Mouse (Mus musculus): ENCODE measurements around the gene Lpin2. TPM values are rescaled to one million over a fixed set of nuclear protein-coding genes. Genes with fewer than 3 reads are reported as not detected.

Gene Lpin2
- polyA plus RNA-seq, 2 experiments = 28.6 to 31.1 TPM

DNA sequence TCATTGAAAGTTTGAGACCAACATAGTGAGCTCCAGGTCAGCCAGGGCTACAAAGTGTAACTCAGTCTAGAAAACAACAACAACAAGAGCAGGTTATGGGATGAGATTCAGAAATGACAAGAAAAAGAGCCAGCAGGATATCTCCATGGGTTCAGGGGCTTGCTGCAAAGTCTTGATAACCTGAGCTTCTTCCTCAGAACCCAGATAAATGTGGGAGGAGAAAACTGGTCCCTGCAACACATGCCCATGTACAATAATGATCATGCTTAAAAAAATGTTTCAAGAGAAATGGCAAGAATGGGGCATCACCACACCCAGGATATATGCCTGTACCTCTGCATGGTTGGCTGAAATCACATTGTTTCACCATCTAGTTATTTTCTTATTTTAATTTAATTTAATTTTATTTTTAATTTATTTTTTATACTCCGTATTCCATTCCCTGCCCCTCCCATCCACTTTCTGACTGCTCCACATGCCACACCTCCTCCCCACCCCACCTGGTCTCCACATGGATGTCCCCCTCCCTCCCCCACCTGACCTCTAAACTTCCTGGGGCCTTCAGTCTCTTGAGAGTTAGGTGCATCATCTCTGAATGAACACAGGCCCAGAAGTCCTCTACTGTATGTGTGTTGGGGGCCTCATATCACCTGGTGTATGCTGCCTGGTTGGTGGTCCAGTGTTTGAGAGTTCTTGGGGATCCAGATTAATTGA is 37.0 kb upstream of the Lpin2 start:
- Histone ChIP-seq H3K9me3 (ENCODE audit: control insufficient read depth, low read length) (no peaks in the 10 kb centered on the region), H3K4me3 (ENCODE audit: insufficient read depth in 1 of 2, low read depth in 2 of 2, low read length in 2 of 2) (no peak overlapping the region), H3K27ac (peak overlapping the region; percentile 54), H3K36me3 (replicated peaks; ENCODE audit: control insufficient read depth, insufficient read depth, low read depth) (no peaks in the 10 kb centered on the region), H3K27me3 (ENCODE audit: control insufficient read depth, insufficient read depth, low read length) (no peaks in the 10 kb centered on the region), H3K4me1 (replicated peaks; ENCODE audit: control insufficient read depth in 2 of 2, insufficient read depth in 2 of 2, low read length in 1 of 2) (peaks cover 10 to 27% of the 10 kb centered on the region in 2 experiments), H3K4me2 (ENCODE audit: low read depth) (peak overlapping the region; percentile 37), H3K9ac (replicated peaks) (0 out of 2 replicates have a peak overlapping the region, but pooled peaks have one; percentile 28)
- peak; percentile 88 for TF ChIP-seq EP300 (IDR thresholded peaks at IDR 0.05; ENCODE audit: low read depth)
- no peak for TF ChIP-seq CTCF (IDR thresholded peaks at IDR 0.05; ENCODE audit: low read depth)
- DNase-seq (ENCODE audit: low read depth in 3 of 3, low spot score in 3 of 3) = peak; percentile 67 to 71 (median 68)
- WGBS (ENCODE audit: insufficient replicate concordance) = 56% methylated on average over 1 of the region's 1 CpGs
- peak; percentile 91 for ATAC-seq (ENCODE audit: insufficient read depth)

DNA sequence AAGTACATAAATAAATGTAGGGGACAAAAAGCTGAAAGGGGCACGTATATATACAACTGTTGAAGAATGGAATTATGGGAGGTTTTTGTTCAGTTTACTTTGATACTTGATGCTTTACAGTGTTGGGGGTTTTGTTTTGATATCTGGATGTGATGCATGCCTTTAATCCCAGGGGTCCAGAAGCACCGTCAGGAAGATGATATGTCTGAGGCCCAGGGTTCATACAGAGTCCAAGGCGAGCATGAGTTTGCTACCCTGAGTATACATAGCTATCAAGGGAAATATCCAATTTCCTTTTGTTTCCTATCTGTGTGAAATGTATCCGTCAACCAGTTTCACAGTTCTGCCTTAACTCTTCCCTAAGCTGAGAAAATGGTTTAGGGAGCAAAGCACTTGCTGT is 29.0 kb upstream of the Lpin2 start:
- no peak overlapping the region for H3K27ac ChIP-seq
- H3K4me2 ChIP-seq (ENCODE audit: low read depth) = no peak overlapping the region
- H3K4me1 ChIP-seq (replicated peaks; ENCODE audit: control insufficient read depth in 2 of 2, insufficient read depth in 2 of 2, low read length in 1 of 2) = 0 out of 4 replicates have a peak, but pooled peaks cover 0 to 2% of the 10 kb centered on the region in 2 experiments
- no peak for ATAC-seq (ENCODE audit: insufficient read depth)
- no peak overlapping the region for H3K9ac ChIP-seq (replicated peaks)
- H3K9me3 ChIP-seq (ENCODE audit: control insufficient read depth, low read length) = no peaks in the 10 kb centered on the region
- 53% methylated on average over 4 of the region's 4 CpGs for WGBS (ENCODE audit: insufficient replicate concordance)
- no peaks in the 10 kb centered on the region for H3K27me3 ChIP-seq (ENCODE audit: control insufficient read depth, insufficient read depth, low read length)
- no peaks in the 10 kb centered on the region for H3K36me3 ChIP-seq (replicated peaks; ENCODE audit: control insufficient read depth, insufficient read depth, low read depth)
- no peak overlapping the region for H3K4me3 ChIP-seq (ENCODE audit: insufficient read depth in 1 of 2, low read depth in 2 of 2, low read length in 2 of 2)
- no peak for DNase-seq (ENCODE audit: low read depth in 3 of 3, low spot score in 3 of 3)
- no peak for TF ChIP-seq CTCF (IDR thresholded peaks at IDR 0.05; ENCODE audit: low read depth)
- TF ChIP-seq EP300 (IDR thresholded peaks at IDR 0.05; ENCODE audit: low read depth) = no peak

DNA sequence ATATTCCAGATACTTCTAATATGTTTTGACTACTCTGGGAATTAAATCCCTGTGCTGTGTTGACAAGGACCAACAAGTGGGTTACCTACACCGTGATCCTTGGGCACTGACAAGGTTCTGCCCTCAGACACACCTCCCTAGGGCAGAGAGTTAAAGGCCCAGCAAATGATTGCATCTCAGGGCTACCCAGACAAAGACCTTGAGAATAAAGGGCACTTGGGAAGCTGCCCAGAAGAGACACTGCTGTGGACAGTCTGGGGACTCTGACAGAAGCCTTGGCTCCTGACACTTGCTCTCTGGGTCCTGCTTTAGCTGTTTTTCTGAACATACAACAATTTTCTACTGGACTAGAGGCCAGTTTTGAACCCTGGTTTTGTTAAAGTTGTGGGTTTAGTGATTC is 27.1 kb upstream of the Lpin2 start:
- no peaks in the 10 kb centered on the region for H3K9me3 ChIP-seq (ENCODE audit: control insufficient read depth, low read length)
- no peak for DNase-seq (ENCODE audit: low read depth in 3 of 3, low spot score in 3 of 3)
- H3K4me1 ChIP-seq (replicated peaks; ENCODE audit: control insufficient read depth in 2 of 2, insufficient read depth in 2 of 2, low read length in 1 of 2) = peaks cover 2 to 7% of the 10 kb centered on the region in 2 experiments; a peak in 2 of 4 replicates

DNA sequence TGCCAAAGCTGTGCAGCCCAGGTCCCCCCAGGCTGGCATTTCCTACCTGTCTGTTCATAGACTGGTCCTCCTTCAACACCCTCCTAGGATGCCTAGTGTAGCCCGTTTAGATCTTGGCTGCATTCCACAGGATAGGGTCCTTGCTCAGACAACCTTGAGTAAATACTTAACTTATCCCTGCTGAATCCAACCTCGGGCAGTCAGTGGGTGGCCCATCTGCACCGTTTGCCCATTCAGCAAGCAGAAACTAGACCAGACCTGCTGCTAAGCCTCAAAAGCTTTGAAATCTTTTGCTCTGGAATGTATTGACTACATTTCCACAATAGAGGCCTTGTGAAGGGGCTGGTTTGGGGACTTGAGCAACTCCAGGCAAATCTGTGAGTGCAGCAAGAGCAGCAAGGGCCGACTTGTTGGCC is 23.2 kb upstream of the Lpin2 start:
- 49% methylated on average over 4 of the region's 4 CpGs for WGBS (ENCODE audit: insufficient replicate concordance)
- Histone ChIP-seq H3K9ac (replicated peaks) (no peak overlapping the region), H3K4me2 (ENCODE audit: low read depth) (no peak overlapping the region), H3K36me3 (replicated peaks; ENCODE audit: control insufficient read depth, insufficient read depth, low read depth) (no peaks in the 10 kb centered on the region), H3K9me3 (ENCODE audit: control insufficient read depth, low read length) (no peaks in the 10 kb centered on the region), H3K27ac (no peak overlapping the region), H3K4me3 (ENCODE audit: insufficient read depth in 1 of 2, low read depth in 2 of 2, low read length in 2 of 2) (no peak overlapping the region), H3K27me3 (ENCODE audit: control insufficient read depth, insufficient read depth, low read length) (no peaks in the 10 kb centered on the region), H3K4me1 (replicated peaks; ENCODE audit: control insufficient read depth in 2 of 2, insufficient read depth in 2 of 2, low read length in 1 of 2) (peaks cover 0 to 16% of the 10 kb centered on the region in 2 experiments; a peak in 2 of 4 replicates)
- ATAC-seq (ENCODE audit: insufficient read depth) (no peak), DNase-seq (ENCODE audit: low read depth in 3 of 3, low spot score in 3 of 3) (no peak)
- TF ChIP-seq CTCF (IDR thresholded peaks at IDR 0.05; ENCODE audit: low read depth) (no peak), EP300 (IDR thresholded peaks at IDR 0.05; ENCODE audit: low read depth) (no peak)

More for the DNA sequence above, 27.1 kb upstream of the Lpin2 start:
- H3K9ac ChIP-seq (replicated peaks) = no peak overlapping the region
- H3K27ac ChIP-seq = no peak overlapping the region
- H3K27me3 ChIP-seq (ENCODE audit: control insufficient read depth, insufficient read depth, low read length) = no peaks in the 10 kb centered on the region
- WGBS (ENCODE audit: insufficient replicate concordance) = 74% methylated on average over 1 of the region's 1 CpGs
- TF ChIP-seq CTCF (IDR thresholded peaks at IDR 0.05; ENCODE audit: low read depth) = no peak
- TF ChIP-seq EP300 (IDR thresholded peaks at IDR 0.05; ENCODE audit: low read depth) = no peak
- no peaks in the 10 kb centered on the region for H3K36me3 ChIP-seq (replicated peaks; ENCODE audit: control insufficient read depth, insufficient read depth, low read depth)
- no peak for ATAC-seq (ENCODE audit: insufficient read depth)
- H3K4me3 ChIP-seq (ENCODE audit: insufficient read depth in 1 of 2, low read depth in 2 of 2, low read length in 2 of 2) = no peak overlapping the region
- no peak overlapping the region for H3K4me2 ChIP-seq (ENCODE audit: low read depth)

DNA sequence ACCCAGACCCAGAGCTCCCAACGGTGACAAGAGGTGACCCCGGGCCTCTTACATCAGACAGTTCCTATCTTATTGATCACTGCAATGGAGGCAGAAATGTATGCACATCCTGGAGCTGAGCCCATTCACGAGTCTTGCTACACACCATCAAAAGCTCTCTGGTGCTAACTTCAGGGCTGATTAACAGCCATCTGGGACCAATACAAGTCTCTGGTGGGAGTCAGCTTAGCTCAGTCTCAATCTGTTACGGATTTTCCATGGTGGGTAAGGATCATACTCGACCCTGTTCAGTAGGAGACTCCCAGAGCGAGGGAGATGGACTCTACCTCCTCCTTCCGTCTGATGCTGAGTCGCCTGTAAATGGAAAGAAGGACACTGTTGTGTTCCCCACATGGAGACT is 22.6 kb upstream of the Lpin2 start:
- H3K4me2 ChIP-seq (ENCODE audit: low read depth) = no peak overlapping the region
- H3K36me3 ChIP-seq (replicated peaks; ENCODE audit: control insufficient read depth, insufficient read depth, low read depth) = no peaks in the 10 kb centered on the region
- DNase-seq (ENCODE audit: low read depth in 3 of 3, low spot score in 3 of 3) (no peak), ATAC-seq (ENCODE audit: insufficient read depth) (no peak)
- H3K27me3 ChIP-seq (ENCODE audit: control insufficient read depth, insufficient read depth, low read length) = no peaks in the 10 kb centered on the region
- H3K4me1 ChIP-seq (replicated peaks; ENCODE audit: control insufficient read depth in 2 of 2, insufficient read depth in 2 of 2, low read length in 1 of 2) = peaks cover 0 to 20% of the 10 kb centered on the region in 2 experiments; a peak in 2 of 4 replicates
- no peak overlapping the region for H3K27ac ChIP-seq
- H3K4me3 ChIP-seq (ENCODE audit: insufficient read depth in 1 of 2, low read depth in 2 of 2, low read length in 2 of 2) = no peak overlapping the region
- TF ChIP-seq EP300 (IDR thresholded peaks at IDR 0.05; ENCODE audit: low read depth) (no peak), CTCF (IDR thresholded peaks at IDR 0.05; ENCODE audit: low read depth) (no peak)
- 66% methylated on average over 8 of the region's 8 CpGs for WGBS (ENCODE audit: insufficient replicate concordance)
- H3K9ac ChIP-seq (replicated peaks) = no peak overlapping the region
- H3K9me3 ChIP-seq (ENCODE audit: control insufficient read depth, low read length) = no peaks in the 10 kb centered on the region

Measured in liver, embryonic 14.5 days (tissue).